Mouse (Mus musculus) testis, postnatal 10 days (tissue): ENCODE data around the gene Rai1.

Source experiments
- DNase-seq: peaks from one replicate; pipeline ENCODE4 v3.0.0; 2021; ENCODE audit warnings: low spot score

The Rai1 gene

DNA sequence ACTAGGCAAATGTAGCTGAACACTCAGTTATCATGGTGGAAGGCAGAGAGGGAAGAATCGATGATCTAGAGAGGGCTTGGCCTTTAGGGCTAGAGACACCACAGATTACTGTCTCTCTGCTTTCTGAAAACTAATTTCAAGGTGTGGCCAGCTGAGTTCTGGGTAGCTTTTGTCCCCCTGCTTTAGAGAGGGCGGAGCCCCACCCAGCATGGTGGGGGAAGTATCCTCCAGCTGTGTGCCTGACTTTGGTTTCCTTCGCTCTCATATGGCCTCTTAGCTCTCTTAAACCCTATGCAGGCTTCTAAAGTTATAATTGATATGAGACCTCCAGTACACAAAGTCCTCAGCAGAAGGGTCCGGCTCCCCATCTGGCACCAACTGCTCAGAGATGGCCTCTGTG is 58.5 kb downstream of the Rai1 start:
- DNase-seq: no peak

DNA sequence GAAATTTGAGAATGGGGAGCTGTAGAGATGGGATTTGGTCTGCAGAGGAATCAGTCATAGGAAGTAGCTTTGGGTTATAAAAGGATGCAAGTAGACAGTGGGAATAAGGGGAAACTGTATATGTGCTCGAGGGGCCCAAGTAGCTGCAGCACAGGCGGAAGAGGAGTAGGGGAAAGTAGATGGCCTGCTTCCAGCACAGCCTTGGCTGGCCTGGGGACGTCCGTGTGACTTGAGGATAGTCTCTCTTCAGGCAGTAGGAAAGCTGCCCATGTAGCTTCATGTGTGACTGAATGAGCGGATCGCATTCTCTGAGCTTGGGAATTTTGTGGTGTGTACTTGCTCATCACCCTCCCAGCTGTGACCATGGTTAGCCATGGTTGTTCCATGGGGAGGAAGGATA is 59.6 kb downstream of the Rai1 start:
- DNase-seq: no peak

DNA sequence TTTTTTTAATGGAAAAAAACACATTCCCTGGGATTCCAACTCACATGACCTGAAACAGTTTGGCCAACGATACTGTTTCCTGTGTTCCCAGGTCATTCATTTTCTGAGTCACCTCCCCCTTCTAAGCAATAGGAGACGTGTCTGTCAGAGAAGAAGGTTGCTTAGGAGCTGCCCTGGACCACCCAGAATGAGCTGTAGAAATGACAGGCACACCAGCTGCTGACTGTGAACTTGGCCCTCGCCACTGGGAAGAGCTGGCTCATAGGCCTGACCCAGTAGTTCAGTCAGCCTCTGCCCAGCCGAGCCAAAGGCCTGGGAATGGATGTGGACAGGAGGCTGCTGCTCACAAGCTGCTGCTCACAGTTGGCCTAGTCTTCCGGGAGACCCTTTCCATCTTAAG is 60.3 kb downstream of the Rai1 start:
- peak; percentile 51 for DNase-seq

DNA sequence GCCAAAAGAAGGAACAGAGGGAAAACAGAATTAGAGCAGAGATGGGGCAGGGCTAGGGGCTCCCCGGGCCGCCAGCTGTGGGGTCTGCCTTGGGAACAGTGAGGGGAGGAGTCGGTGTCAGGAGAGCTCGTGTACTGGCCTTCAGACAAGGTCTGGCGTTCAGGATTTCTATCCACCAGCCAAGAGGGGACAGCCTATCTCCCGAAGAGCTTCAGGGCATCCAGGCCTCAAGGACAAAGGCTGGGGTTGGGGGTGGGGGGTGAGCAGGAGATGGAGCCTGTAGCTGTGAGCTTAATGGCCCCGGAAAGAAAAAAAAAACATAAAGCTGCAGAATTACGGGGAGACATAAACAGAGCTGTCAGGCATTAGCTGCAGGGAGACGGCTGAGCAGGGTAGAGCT is 64.0 kb downstream of the Rai1 start:
- DNase-seq: peak; percentile 63

DNA sequence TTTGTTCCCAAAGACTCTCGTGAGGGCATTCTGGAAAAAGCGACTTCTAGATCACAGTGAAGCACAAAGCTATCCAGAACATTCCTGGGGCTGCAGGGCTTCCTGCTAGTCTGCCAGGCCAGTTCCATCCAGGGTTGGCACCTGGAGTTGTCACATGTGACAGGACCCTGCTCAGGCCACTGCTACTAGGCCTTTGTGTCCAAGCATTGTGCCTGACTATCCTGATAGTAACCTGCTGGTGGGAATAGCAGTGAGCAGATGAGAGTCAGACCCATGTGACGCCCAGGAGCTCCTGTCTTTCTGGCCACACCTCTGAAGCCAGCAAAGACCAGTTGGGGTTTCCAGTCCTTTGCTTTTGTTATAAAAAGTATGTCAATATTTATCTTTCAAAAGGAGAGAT is 67.3 kb downstream of the Rai1 start:
- no peak for DNase-seq

DNA sequence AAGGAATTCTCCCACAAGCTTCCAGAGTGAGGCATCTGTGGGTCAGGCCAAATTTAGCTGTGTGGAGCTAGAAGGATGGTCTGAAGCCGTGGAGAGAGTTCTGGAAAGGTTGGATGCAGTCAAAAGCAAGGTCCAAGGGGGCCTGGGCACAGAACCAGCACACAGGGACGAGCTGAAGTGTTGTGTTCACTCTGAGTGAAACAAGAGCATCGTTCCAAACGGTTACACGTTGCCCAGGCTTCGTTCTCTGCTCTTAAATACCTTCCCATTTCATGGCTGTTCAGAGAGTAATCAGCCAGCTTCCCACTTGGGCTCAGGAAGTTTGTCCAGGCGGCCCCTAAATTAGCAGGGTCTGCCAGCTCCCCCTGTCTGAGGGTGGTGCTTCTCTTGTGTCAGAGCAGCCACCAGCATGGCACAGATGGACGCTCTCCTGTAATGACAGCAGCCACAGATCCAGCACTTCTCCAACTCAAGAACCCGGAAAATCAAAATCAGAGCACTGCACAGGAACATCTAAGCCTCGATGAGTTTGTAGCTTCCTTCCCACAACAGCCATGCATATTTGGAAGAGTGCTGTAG is 68.9 kb downstream of the Rai1 start:
- no peak for DNase-seq

DNA sequence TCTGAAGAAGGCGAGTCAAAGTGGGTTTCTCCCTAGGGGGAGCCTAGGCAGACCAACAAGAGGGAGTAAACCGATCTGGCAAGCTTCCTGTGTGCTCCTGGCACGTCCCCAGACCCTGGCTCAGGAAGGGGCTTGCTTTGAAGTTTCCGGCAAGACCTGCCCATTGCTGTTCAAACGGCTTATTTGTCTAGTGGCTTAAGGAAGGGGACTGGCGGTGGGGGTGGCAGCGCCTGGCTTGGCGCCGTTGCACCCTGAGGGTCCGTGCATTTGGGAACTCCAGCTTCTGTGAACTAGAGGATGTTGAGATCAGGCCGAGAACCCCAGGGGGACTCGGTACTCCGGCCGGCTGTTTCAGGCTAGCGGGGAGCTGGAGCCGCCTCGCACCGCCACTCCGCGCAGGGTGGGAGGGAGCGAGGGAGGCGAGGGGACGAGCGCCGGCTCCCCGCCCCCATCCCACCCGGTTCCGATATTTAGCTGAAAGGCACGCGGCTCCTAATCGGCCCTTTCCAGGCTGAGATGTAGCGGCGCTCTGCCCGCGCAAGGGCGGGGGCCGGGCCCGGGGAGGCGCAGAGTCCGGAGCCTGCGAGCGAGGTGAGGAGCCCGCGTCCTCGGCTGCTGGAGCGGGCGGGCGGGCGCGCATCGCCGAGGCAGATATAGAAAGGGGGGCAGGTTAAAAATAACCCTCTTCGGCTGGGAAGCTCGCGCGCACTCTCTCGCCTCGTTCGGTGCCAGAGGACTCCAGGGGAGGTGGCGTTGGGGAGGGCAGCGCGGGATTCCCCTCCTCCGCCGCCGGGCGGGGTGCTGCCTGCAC is 70.8 kb downstream of the Rai1 start:
- peak; percentile 78 for DNase-seq

DNA sequence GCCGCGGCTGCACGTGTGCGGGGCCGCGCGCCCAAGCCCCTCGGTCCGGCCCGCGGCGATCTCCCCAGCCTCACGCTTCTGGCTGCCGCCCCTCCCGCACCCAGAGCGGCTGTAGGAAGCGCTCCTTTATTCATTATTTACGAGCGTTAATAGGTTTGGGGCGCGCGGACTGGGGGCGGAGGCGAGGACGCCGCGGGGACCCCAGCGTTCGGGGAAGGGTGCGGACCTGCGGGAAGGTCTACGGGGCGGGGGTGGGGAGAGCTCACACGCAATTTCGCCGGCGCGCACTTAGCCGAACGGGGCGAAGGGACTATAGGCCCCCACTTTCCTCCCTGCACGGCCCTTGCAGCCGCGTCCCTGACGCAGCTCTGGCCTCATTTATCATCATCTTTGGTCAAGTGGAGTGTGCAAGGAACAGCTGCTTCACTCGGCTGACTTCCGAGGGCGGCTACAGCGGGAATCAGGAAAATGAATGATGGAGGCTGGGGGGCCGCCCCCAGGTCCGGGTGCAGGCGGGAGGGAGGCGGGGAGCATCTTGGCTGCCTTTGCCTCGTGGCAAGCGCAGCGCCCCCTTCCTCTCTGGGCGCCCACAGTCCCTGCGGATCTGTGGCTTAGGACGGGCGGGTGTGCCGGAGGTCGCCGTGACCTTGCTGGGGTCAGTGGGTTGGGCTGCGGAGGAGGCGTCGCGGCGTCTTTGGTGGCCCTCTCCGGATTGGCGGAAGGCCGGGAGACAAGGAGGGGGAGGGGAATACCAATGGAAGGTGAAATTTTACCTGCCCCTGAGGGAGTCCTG is 71.6 kb downstream of the Rai1 start:
- DNase-seq: peak; percentile 80

DNA sequence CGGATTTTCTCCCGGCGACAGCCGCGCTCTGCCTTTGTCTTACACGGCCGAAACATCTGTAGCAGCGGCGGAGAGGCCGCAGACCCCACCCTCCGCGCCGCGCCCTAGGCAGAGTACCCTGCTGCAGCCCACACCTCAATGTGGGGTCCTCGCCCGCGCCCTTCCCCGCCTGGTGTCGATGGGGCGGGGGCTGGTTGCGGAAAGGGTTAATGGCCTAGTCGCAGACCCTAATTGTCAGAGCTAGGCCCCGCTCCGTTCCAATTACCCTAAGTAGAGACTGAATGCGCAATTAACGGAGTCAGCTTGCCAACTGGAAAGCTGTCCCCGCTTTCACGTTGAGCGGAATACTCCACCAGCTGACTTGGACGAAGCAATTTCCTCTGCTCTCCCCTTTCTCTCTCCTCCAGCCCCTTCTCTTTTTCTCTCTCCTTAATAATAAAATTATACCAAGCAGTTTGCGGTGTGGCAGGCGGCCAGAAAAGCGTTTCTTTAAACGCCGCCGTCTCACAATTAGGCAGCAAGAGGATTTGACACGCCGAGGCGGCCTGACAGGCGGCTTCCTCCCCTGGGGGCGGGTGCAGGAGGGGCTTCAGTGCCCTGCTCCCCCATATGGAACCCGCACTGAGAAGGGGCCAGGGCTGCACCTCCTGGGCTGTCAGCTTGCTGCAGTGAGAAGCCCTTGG is 72.3 kb downstream of the Rai1 start:
- peak; percentile 75 for DNase-seq

DNA sequence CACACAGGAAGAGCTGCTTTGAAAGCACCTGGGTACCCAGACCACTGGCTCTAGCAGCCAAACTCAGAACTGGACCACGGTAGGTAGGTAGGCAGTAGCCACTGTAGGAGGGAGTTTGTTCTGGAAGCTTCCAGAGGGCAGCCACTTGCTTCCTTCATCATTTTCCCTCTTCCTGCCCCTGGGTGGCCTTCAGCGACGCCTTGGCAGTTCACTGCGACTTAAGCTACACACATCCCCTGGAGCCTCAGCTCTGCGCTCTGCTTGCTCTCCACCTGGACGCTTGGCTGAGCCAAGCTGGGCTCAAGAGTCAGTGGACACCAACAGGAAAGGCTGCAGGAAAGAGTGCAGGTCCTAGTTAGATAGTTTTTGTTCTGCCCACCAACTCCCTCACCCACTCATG is 73.2 kb downstream of the Rai1 start:
- DNase-seq: no peak

DNA sequence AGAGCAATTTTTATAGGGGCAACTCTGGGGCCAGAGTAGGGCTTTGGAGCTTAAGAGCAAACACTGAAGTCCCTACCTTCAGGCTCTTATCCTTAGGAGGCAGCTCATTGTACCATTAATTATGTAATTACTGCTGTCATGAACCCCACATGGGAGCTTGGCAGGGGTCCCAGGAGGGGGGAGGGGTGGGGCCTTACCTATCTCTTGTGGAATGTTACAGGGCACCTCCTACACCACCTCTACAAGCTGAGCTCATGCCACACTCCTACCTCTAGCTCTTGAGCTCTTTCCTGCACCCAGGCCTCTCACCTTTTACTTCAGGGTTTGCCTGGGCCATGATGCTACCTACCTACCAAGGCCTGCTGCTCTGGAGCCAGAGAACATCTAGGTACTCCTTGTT is 73.7 kb downstream of the Rai1 start:
- DNase-seq: peak; percentile 79

DNA sequence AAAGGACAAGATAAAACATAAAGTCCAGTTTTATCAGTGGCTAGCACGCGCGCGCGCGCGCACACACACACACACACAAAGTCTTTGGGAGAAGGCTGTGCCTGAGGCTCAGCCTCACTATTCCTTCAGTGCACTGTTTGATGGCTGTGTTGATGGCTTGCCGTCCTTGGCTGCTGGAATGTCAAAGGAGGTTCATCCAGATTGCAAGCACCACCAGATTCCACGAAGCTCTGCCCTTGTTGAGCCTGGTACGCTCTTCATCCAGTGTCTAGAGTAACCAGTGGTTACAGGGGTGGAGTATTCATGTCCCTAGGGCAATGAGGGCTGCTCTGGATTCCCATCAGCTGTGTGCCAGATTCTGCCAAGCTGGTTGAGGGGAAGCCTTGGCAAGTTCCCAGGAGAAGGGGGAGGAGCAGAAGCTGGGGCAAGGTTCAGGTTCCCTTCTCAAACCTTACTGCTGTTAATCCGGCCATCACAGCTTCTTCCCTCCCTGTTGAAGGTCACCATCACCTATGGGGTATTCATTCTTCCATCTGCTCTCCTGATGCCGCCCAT is 77.4 kb downstream of the Rai1 start:
- no peak for DNase-seq

DNA sequence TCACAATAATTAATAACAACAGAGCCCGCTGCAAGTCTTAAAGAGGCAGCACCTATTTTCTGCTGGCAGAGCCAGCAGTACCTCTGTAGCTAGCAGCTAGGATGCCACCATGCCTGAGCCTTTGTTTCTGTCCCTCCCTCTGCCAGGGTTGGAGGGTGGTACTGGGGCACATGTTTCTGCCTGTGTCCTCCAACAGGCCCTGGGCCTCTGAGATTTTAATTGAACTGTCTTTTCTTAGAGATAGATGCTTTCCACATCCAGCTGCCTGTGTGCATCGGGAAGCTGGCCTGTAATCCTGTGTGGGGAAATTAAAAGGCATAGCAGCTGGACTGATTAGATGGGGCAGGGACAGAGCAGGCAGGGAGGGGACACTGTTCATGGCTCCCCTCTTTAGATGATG is 77.9 kb downstream of the Rai1 start:
- no peak for DNase-seq

DNA sequence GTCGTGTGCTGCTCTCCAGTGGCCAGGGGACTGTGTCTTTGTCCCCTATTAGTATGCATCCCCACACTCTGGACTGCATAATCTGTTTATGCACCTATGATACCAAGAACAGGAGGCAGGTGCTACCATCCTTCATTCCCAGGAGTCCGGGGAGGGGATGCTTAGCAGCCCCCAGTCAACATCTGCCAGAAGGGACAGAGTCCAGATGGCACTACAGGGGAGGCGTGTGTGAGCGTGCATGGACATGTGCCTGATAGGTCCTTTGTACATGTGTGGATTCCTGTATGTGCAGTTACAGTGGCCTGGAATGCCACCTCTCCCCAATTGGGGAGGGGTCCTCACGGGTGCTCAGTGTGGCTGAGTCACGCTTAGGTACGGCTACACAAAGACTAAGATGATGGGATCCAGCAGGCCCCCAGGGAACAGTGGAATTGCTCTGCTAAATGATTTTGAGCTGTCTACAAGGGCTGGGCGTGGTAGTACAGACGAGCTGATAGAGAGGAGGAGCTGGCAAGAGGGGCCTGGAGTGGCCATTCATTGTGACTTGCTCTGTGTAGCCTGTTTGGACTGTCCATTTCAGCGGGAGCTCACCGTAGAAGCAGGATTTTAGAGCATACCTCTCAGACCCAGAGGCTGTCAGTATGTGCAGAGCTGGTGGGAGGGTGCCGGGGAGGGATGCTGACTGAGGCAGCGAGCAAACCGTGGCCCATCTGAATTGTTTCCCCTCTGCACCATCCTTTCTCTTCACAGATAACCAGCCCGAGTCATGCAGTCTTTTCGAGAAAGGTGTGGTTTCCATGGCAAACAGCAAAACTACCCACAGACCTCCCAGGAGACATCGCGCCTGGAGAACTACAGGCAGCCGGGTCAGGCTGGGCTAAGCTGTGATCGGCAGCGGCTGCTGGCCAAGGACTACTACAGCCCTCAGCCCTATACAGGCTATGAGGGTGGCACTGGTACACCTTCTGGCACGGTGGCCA is 79.8 kb downstream of the Rai1 start:
- DNase-seq: no peak

DNA sequence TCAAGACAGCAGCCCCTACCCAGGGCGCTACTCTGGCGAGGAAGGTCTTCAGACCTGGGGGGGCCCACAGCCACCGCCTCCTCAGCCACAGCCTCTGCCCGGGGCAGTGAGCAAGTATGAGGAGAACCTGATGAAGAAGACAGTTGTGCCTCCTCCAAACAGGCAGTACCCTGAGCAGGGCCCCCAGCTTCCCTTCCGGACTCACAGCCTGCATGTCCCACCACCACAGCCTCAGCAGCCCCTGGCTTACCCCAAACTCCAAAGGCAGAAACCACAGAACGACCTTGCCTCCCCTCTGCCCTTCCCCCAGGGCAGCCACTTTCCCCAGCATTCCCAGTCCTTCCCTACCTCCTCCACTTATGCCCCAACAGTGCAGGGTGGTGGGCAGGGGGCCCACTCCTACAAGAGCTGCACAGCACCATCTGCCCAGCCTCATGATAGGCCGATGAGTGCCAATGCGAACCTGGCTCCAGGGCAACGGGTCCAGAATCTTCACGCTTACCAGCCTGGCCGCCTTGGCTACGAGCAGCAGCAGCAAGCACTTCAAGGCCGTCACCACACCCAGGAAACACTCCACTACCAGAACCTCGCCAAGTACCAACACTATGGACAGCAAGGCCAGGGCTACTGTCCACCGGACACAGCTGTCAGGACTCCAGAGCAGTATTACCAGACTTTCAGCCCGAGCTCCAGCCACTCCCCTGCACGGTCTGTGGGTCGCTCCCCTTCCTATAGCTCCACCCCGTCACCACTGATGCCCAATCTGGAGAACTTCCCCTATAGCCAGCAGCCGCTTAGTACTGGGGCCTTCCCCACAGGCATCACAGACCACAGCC is 80.8 kb downstream of the Rai1 start:
- no peak for DNase-seq

DNA sequence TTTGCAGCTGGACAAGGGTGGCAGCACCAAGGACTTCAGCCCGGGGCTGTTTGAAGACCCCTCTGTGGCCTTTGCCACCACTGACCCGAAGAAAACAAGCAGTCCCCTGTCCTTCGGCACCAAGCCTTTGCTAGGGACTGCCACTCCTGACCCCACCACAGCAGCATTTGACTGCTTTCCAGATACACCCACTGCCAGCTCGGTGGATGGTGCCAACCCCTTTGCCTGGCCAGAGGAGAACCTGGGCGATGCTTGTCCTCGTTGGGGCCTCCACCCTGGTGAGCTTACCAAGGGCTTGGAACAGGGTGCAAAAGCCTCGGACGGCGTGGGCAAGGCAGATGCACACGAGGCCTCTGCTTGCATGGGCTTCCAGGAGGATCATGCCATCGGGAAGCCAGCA is 82.3 kb downstream of the Rai1 start:
- no peak for DNase-seq

DNA sequence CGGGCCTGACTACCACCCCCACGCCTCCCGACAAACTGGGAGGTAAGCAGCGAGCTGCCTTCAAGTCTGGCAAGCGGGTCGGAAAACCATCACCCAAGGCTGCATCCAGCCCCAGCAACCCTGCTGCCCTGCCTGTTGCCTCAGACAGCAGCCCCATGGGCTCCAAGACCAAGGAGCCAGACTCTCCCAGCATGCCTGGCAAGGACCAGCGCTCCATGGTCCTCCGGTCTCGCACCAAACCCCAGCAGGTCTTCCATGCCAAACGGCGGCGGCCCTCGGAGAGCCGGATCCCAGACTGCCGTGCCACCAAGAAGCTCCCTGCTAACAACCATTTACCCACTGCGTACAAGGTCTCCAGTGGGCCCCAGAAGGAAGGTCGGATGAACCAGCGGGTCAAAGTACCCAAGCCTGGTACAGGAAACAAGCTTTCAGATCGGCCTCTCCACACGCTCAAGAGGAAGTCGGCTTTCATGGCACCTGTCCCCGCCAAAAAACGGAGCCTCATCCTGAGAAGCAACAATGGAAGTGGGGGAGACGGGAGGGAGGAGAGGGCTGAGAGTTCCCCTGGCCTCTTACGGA is 83.6 kb downstream of the Rai1 start:
- no peak for DNase-seq

DNA sequence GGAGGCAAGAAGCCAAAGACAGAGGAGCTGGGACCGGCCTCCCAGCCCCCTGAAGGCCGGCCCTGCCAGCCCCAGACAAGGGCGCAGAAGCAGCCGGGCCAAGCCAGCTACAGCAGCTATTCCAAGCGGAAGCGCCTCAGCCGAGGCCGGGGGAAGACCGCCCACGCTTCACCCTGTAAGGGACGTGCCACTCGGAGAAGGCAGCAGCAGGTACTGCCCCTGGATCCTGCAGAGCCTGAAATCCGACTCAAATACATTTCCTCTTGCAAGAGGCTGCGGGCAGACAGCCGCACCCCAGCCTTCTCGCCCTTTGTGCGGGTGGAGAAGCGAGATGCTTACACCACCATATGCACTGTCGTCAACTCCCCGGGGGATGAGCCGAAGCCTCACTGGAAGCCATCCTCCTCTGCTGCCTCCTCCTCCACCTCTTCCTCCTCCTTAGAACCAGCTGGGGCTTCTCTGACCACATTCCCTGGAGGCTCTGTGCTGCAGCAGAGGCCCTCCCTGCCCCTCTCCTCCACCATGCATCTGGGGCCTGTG is 84.8 kb downstream of the Rai1 start:
- no peak for DNase-seq

DNA sequence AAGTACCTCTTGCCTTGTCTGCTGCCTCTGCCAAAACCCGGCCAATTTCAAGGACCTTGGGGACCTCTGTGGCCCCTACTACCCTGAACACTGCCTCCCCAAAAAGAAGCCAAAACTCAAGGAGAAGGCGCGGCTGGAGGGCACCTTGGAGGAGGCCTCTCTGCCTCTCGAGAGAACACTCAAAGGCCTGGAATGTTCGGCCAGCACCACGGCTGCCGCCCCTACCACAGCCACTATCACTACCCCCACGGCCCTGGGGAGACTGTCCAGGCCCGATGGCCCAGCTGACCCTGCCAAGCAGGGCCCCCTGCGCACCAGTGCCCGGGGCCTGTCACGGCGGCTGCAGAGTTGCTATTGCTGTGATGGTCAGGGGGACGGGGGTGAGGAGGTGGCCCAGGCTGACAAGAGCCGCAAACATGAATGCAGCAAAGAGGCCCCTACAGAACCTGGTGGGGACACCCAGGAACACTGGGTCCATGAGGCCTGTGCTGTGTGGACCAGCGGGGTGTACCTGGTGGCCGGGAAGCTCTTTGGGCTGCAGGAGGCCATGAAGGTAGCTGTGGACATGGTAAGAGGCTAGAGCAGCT is 85.3 kb downstream of the Rai1 start:
- DNase-seq: no peak
